Mouse (Mus musculus): ENCODE measurements at regions not wholly inside any gene's neighbourhood (a gene's known extent, or its start where the extent isn't known, plus 50 kb on each side); places are given as distances from the start of the nearest gene placed in this dataset.

DNA sequence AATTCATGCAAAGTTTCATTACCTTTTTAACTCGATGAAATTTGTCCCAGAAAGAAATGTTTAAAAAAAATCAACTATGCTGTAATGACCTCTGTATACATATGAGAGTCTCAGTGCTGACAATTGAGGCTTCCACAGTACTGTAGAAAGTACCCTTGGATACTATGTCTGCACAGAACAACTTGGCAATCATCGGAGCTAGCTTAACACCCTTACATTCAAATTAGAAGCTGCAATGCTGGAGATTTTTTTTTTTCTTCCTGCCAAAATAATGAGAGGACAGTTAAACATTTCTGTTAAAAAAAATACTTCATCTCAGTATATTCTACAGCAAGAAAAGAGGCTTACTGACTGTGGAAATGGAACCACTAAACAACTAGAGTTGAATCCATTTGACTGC lies 452.1 kb upstream of the Cntn6 start:
- no peak for DNase-seq

DNA sequence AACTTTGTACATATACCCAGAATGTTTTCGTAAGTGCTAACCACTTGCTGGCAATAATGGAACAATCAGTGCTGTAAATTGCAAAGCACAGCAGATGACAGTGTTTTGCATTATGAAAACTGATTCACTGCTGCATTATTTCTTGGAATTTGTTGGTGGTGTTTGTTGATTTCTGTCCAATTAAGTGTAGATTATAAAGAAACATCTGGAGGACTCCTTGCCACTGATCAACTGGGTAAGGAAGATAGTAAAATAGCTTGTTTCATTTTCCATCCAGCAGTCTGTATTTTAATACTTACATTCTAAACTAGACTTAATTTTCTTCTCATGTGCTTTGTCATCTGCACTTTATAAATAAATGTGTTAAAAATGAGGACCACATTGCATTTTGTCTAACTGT lies 436.6 kb upstream of the Cntn6 start:
- DNase-seq = no peak

DNA sequence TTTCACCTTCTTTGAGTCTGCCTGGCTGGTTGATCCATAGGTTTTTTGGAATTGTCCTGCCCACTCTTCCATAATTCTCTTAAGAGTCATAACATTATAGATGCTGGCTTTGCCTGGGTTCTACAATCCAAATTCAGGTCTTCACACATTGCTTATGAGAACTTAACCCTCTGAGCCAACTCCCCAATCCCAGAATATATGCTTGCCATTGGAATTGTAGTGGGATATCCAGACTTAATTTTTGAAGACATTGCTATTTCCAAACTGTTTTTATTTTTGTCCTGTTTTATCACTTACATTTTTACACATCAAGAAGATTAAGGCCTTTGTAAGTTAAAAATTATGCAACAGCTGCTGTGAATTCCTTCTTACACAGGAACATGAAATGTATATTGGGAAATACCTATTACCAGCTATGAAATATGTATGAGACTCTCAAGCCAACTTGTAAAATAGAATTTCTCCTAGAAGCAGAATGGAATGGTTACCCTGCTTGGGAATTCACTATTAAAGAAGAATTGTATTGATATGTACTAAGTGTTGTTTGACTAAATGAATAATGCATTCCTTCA lies 430.8 kb upstream of the Cntn6 start:
- no peak for DNase-seq

DNA sequence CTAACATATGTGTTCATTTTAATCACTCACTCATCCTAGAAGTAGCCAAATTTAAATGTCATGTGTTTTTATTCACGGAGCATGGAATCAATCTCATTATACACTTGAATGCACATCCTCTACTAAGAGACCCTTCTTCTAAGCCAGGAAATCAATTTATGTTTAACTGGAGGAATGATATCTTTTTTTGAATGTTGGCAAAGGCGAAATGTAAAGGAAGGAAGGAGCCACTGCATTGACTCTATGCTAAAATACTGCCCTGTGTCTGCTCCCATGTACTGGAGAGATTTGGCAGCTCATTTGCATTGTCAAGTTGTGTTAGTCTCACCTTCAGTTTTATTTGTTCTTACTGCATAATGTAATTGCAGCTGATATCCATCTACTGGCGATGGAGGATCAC lies 412.0 kb upstream of the Cntn6 start:
- no peak for DNase-seq

DNA sequence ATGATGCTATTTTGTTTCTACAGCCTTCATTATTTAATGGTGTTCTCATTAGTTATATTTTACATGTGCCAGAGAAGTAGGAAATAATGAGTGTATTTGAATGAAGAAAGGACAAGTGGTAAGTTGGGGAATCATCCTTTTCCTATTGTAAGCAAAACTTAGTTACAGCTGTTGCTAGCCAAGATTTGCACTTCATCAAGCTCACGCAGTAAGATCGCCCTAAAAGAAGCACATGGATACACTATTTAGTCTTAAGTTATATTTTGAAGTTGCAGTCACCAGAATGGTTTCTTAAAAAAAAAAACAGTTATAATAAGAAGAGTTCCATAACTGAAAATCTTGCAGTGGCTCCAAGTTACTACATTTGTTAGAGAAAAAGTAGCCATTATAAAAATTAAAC lies 410.3 kb upstream of the Cntn6 start:
- no peak for DNase-seq

DNA sequence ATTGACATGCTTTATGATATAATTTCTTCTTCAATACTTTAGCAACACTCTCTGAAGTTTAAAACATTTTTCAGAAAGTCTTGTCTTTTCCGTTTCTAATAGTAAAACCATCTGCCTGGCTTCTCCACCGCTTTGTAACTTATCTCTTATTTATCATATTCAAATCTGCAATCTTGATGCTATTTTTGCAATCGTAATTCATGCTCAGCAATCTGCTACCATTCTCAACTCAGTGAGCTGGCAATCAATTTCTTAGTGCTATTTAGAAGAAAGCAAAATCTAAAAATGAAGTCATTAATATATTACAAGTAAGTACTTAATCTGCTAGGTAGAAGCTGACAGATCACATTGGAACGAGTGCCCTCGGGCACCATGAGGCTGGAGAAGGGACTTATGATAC lies 384.2 kb upstream of the Cntn6 start:
- DNase-seq = no peak
